Mouse (Mus musculus): Measurements from ENCODE around the gene Trib3.

DNA sequence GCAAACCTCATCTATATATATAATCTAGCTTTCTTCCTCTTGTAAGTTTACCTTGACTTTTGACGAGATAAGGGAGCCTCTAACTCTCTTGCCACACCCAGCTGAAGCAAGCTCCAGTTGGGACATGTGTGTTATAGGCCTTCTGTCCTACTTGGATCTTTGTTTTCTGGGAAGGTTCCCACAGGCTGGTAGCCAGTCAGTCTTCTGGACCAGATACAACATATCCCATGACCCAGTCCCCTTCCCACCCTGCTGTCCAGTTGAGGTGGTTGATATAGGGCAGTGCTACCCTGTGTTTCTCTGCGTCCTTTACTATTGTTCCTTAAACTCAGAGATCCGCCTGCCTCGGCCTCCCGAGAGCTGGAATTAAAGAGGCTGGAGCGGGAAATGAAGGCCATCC lies 38.4 kb downstream of the Trib3 start:
- TF ChIP-seq CTCF (IDR thresholded peaks at IDR 0.05; ENCODE audit: control insufficient read depth, insufficient read depth, insufficient read length) (no peak), MYOG (IDR thresholded peaks at IDR 0.05; ENCODE audit: control insufficient read depth, extremely low read depth, insufficient read length) (no peak), MYOD1 (IDR thresholded peaks at IDR 0.05; ENCODE audit: control insufficient read depth, insufficient read length, low read depth) (no peak), CEBPB (IDR thresholded peaks at IDR 0.05; ENCODE audit: low read depth) (no peak)
